22 mouse cellular contexts compared by ENCODE assay signal in the genomic region with DNA sequence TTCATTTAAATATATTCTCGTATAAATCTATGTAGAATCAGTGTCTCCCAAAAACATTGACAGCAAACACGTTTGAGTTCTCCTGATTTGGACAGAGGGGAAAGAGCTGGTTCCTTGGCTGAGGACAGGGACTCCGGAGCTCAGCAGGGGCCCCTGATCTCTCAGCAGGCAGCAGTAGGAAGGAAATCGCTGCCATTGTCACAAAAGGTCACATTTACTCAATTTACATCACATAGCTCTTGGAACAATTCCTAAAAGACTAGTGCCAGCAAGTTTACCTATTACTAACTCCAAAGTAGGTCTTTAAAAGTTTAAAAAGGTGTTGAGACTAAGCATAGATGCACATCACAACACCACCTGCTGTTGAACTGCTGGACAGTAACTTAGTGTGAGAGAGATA. TPM values are rescaled to one million over a fixed set of nuclear protein-coding genes. Genes with fewer than 3 reads are reported as not detected.
DNase-seq lines count a peak whose midpoint lies in the region; ATAC-seq and TF ChIP-seq lines count a peak whose summit lies in the region.
"Had no signal": no experiment of that assay in that cellular context is flagged by ENCODE, and none has a peak within 500 bp of the region (broad histone marks: within the 10 kb centered on the region; RNA-seq: fewer than 3 reads in every experiment).

No protein-coding gene starts in this region.

- no peaks in the 10 kb centered on the region for H3K27me3 ChIP-seq in hindbrain, postnatal 0 days (ENCODE audit: insufficient read depth, low read length)
- H3K27me3 ChIP-seq: embryonic facial prominence, embryonic 12.5 days; forebrain, embryonic 15.5 days had no signal

- no peak overlapping the region for H3K4me3 ChIP-seq in ES-E14 (ENCODE audit: insufficient read depth in 1 of 2, low read depth in 1 of 2, low read length in 2 of 2, poor library complexity in 1 of 2, severe bottlenecking in 1 of 2)
- H3K4me3 ChIP-seq in hindbrain, postnatal 0 days (ENCODE audit: low read length) = no peak overlapping the region
- H3K4me3 ChIP-seq: embryonic facial prominence, embryonic 10.5 days; embryonic facial prominence, embryonic 12.5 days; forebrain, embryonic 13.5 days; forebrain, embryonic 15.5 days had no signal

- no peak overlapping the region for H3K4me2 ChIP-seq in hindbrain, postnatal 0 days (ENCODE audit: low read depth, low read length)
- H3K4me2 ChIP-seq: embryonic facial prominence, embryonic 12.5 days; forebrain, embryonic 13.5 days; forebrain, embryonic 15.5 days had no signal

- peaks cover 0 to 5% of the 10 kb centered on the region in 2 experiments; a peak in 1 of 4 replicates for H3K4me1 ChIP-seq in ES-E14 (ENCODE audit: control insufficient read depth in 2 of 2, insufficient read depth in 2 of 2, low read length in 2 of 2, poor library complexity in 1 of 2)
- no peaks in the 10 kb centered on the region for H3K4me1 ChIP-seq in hindbrain, postnatal 0 days (ENCODE audit: insufficient read depth, low read length)
- H3K4me1 ChIP-seq: embryonic facial prominence, embryonic 10.5 days; embryonic facial prominence, embryonic 12.5 days; forebrain, embryonic 13.5 days; forebrain, embryonic 15.5 days had no signal

- DNase-seq in ES-CJ7 (ENCODE audit: low read depth, low spot score) = peak; percentile 88
- peak; percentile 60 for DNase-seq in ES-E14 (ENCODE audit: low read depth, low spot score)
- peak; percentile 9 for DNase-seq in WW6 (ENCODE audit: low read depth, low spot score)
- no peak for DNase-seq in hindbrain, postnatal 0 days (ENCODE audit: low spot score)
- no peak for DNase-seq in lung, postnatal 10 days
- DNase-seq in right cerebral cortex, adult 18-20 months = no peak
- DNase-seq: adrenal gland, adult 8-10 months; adrenal gland, postnatal 14 days; adrenal gland, postnatal 36 days; cerebellum, adult 11-12 months; cerebellum, adult 2 months; cerebellum, adult 9-10 months; forebrain, postnatal 0 days had no signal

- H3K9me3 ChIP-seq in ES-E14 (ENCODE audit: control insufficient read depth, insufficient read depth, low read depth, low read length) = no peaks in the 10 kb centered on the region
- no peaks in the 10 kb centered on the region for H3K9me3 ChIP-seq in hindbrain, postnatal 0 days (ENCODE audit: low read length)
- H3K9me3 ChIP-seq: embryonic facial prominence, embryonic 10.5 days; embryonic facial prominence, embryonic 12.5 days; forebrain, embryonic 13.5 days; forebrain, embryonic 15.5 days had no signal

- no peak overlapping the region for H3K27ac ChIP-seq in ES-E14 (ENCODE audit: insufficient read depth, low read depth, low read length, poor library complexity, severe bottlenecking)
- no peak overlapping the region for H3K27ac ChIP-seq in hindbrain, postnatal 0 days
- H3K27ac ChIP-seq: embryonic facial prominence, embryonic 10.5 days; embryonic facial prominence, embryonic 12.5 days; forebrain, embryonic 13.5 days; forebrain, embryonic 15.5 days had no signal

- no peaks in the 10 kb centered on the region for H3K36me3 ChIP-seq in ES-E14 (ENCODE audit: control insufficient read depth, insufficient read depth, low read length, poor library complexity, severe bottlenecking)
- H3K36me3 ChIP-seq in hindbrain, postnatal 0 days (ENCODE audit: insufficient read depth, low read length) = no peaks in the 10 kb centered on the region
- H3K36me3 ChIP-seq: embryonic facial prominence, embryonic 10.5 days; embryonic facial prominence, embryonic 12.5 days; forebrain, embryonic 15.5 days had no signal

- in situ Hi-C loops in ES-E14 (cut with MboI; ENCODE audit: low sequenced_read_pairs in 2 of 2, unreplicated experiment in 2 of 2) = no loop called here

- WGBS in hindbrain, postnatal 0 days = 35% methylated on average over 4 of the region's 4 CpGs

- no peak overlapping the region for H3K9ac ChIP-seq in ES-E14 (ENCODE audit: insufficient read depth, low read depth, low read length, poor library complexity, severe bottlenecking)
- H3K9ac ChIP-seq in hindbrain, postnatal 0 days (replicated peaks; ENCODE audit: low read length) = no peak overlapping the region
- H3K9ac ChIP-seq: embryonic facial prominence, embryonic 12.5 days; forebrain, embryonic 13.5 days; forebrain, embryonic 15.5 days; forebrain, postnatal 0 days had no signal

- ATAC-seq in hindbrain, postnatal 0 days = no peak
- ATAC-seq: activated CD4-positive, CD25-positive, alpha-beta regulatory T cell, adult 4 months; forebrain, embryonic 13.5 days; forebrain, embryonic 15.5 days; forebrain, postnatal 0 days had no signal

- no peak for TF ChIP-seq CTCF in hindbrain, postnatal 0 days (IDR thresholded peaks at IDR 0.05; ENCODE audit: low read depth)

TF ChIP-seq in ES-E14, 5 proteins besides CTCF, POLR2A, EP300 and RAD21:
- TF ChIP-seq MAFK (IDR thresholded peaks at IDR 0.05; ENCODE audit: insufficient read depth, low read depth, low read length) (no peak), ZC3H11A (IDR thresholded peaks at IDR 0.05; ENCODE audit: borderline replicate concordance, low read depth, low read length) (no peak), CHD2 (IDR thresholded peaks at IDR 0.05; ENCODE audit: low read depth, low read length) (no peak), ZNF384 (IDR thresholded peaks at IDR 0.05; ENCODE audit: low read depth, low read length) (no peak), HCFC1 (IDR thresholded peaks at IDR 0.05; ENCODE audit: borderline replicate concordance, insufficient read depth, low read length) (no peak)

RNA-seq across cellular contexts. Expression of gene Tcf21, which starts 59.7 kb away (rescaled TPM):
- total RNA-seq in ES-E14 (2012; rRNA removed) = not detected in 2 replicates
- 0.47 TPM in 1 of 2 replicates, not detected in the other for total RNA-seq in hindbrain, postnatal 0 days (2014; rRNA removed)
- 0.89 and 1.4 TPM in 2 replicates for polyA plus RNA-seq in hindbrain, postnatal 0 days (2015; fragmentation: Nextera tagmentation; extraction: Ambion mirVana)
- total RNA-seq: forebrain, postnatal 0 days; MEL had no signal
- polyA plus RNA-seq: activated CD4-positive, CD25-positive, alpha-beta regulatory T cell, adult 4 months; C2C12; cortical plate, adult 2 months; forebrain, embryonic 11.5 days had no signal

Comparison
In these comparisons a context has a peak if more than half of its experiments do, and no peak if none do; other contexts are left out.
1. DNase-seq: peak in ES-CJ7 (single experiment), ES-E14 (single experiment) and WW6 (single experiment); none in hindbrain, postnatal 0 days (single experiment), lung, postnatal 10 days (single experiment) and right cerebral cortex, adult 18-20 months (single experiment).